In genomic region chr5:64414519-64414918, GRCm38 (mm10) we compare ENCODE assay signal across 25 mouse cellular contexts.
"Had no signal": no experiment of that assay in that cellular context is flagged by ENCODE, and none has a peak within 500 bp of the region (broad histone marks: within the 10 kb centered on the region; RNA-seq: fewer than 3 reads in every experiment).

No protein-coding gene starts in this region.

- H3K4me1 ChIP-seq: heart, embryonic 10.5 days; hindbrain, embryonic 10.5 days; hindbrain, embryonic 12.5 days had no signal

- ATAC-seq: hindbrain, embryonic 16.5 days; inflammation-experienced regulatory T-cells, adult 6 months; intestine, embryonic 15.5 days; intestine, postnatal 0 days had no signal

- H3K4me2 ChIP-seq: heart, embryonic 12.5 days; hindbrain, embryonic 12.5 days; hindbrain, embryonic 14.5 days; intestine, embryonic 15.5 days; limb, embryonic 13.5 days; limb, embryonic 15.5 days; liver, embryonic 13.5 days had no signal

- H3K27ac ChIP-seq: heart, embryonic 10.5 days; hindbrain, embryonic 10.5 days; hindbrain, embryonic 12.5 days; hindbrain, embryonic 14.5 days; intestine, embryonic 15.5 days; layer of hippocampus, adult 2 months; left cerebral cortex, adult 2 months; limb, embryonic 13.5 days; limb, embryonic 15.5 days; liver, embryonic 13.5 days had no signal

- H3K9me3 ChIP-seq: heart, embryonic 10.5 days; hindbrain, embryonic 10.5 days; hindbrain, embryonic 12.5 days; intestine, embryonic 15.5 days; limb, embryonic 13.5 days; limb, embryonic 15.5 days; liver, embryonic 13.5 days had no signal

- H3K9ac ChIP-seq: heart, embryonic 12.5 days; hindbrain, embryonic 12.5 days; hindbrain, embryonic 14.5 days; intestine, embryonic 15.5 days; limb, embryonic 13.5 days; limb, embryonic 15.5 days; liver, embryonic 13.5 days had no signal

- H3K36me3 ChIP-seq: heart, embryonic 10.5 days; heart, embryonic 12.5 days; hindbrain, embryonic 10.5 days; hindbrain, embryonic 12.5 days; intestine, embryonic 15.5 days; limb, embryonic 13.5 days; limb, embryonic 15.5 days; liver, embryonic 13.5 days had no signal

- H3K4me3 ChIP-seq: heart, embryonic 10.5 days; heart, embryonic 12.5 days; hindbrain, embryonic 10.5 days; hindbrain, embryonic 12.5 days; intestine, embryonic 15.5 days; layer of hippocampus, adult 2 months; left cerebral cortex, adult 2 months; limb, embryonic 13.5 days; limb, embryonic 15.5 days; liver, embryonic 13.5 days had no signal

- H3K27me3 ChIP-seq: heart, embryonic 12.5 days; hindbrain, embryonic 12.5 days; intestine, embryonic 15.5 days; limb, embryonic 13.5 days; limb, embryonic 15.5 days; liver, embryonic 13.5 days had no signal

- DNase-seq: gastrocnemius, postnatal 14 days; gastrocnemius, postnatal 36 days; heart, adult 11 months; heart, postnatal 10 days; heart, postnatal 4 days; kidney, adult 18-20 months; kidney, adult 8-10 months; kidney, postnatal 10 days; kidney, postnatal 25 days; kidney, postnatal 4 days; left cerebral cortex, postnatal 4 days; liver, embryonic 13.5 days had no signal
